Mouse (Mus musculus) cerebellum, postnatal 14 days (tissue): ENCODE results near the gene 3110040M04Rik.
"Not testable (repeated sequence)": the region's sequence is repeated elsewhere in the genome, so short reads cannot be mapped to it uniquely, and the experiment has no call there.

Experiments used
- DNase-seq, 2 experiments: peaks; one replicate each; pipeline ENCODE4 v3.0.0; 2021; ENCODE audit warnings: mixed read lengths in 2 of 2

Gene 3110040M04Rik

GRCm38 (mm10) chr1:151203818-151204217 is at the start of gene 3110040M04Rik:
TSS of gene 3110040M04Rik (plus strand) at chr1:151204121.
- not testable (repeated sequence) for DNase-seq

- DNase-seq = not testable (repeated sequence)
Observed at GRCm38 (mm10) chr1:151154131-151154530, 49.8 kb upstream of the 3110040M04Rik start.

DNA sequence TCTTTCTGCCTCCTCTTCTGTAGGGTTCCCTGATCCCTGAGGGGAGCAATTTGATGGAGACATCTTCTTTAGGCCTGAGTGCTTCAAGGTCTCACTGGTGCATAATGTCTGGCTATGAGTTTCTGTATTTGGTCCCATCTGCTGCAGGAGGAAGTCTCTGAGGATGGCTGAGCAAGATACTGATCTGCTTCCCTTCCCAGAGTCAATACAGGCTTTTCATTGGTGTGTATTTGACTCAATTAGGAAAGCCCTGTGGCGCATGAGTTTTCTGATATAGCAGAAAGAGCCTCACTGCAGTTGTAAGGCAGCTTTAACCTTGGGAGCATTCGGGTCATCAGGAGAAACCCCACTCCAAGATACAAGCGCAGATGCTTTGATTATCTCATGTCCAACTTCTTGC is 47.8 kb upstream of the 3110040M04Rik start:
- no peak for DNase-seq

DNA sequence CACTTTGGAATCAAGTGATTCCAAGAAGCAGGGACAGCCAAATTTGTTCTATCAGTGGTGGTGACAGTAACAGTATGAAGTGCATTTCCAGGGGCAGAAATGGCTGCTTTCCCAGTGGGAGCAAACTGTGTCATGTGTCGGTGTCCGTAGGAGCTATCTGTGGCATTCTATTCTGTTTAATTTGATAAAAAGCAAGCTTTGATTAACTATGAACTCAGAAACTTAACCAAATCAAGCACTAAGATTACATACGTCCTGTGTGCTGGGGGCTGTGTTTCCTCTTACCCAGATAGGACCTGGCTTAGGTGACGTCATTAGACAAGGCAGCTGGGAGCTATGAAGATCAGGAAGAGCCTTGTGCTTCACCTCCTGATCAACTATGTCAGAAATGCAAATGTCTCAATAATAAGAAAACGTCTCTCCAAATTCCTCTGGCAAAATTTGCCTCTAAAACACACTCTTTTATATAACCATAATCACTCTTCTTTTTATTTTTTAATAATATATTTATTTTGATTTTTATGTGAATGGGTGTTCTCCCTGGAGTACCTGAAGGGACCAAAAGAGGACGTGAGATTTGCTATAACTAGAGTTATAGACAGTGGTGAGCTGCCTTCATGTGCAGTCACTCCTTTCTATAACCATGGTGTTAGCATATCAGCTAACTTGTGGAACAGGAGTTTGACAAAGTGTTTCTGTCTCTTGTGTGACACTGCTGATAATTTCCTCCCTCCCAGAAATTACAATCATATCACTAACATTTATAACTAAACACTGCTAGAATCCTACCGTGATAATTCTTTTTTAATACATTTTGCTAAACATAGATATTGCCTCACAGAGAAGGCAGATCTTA is 46.9 kb upstream of the 3110040M04Rik start:
- DNase-seq = no peak

- no peak for DNase-seq
Observed at GRCm38 (mm10) chr1:151157963-151158856, 45.7 kb upstream of the 3110040M04Rik start.

DNA sequence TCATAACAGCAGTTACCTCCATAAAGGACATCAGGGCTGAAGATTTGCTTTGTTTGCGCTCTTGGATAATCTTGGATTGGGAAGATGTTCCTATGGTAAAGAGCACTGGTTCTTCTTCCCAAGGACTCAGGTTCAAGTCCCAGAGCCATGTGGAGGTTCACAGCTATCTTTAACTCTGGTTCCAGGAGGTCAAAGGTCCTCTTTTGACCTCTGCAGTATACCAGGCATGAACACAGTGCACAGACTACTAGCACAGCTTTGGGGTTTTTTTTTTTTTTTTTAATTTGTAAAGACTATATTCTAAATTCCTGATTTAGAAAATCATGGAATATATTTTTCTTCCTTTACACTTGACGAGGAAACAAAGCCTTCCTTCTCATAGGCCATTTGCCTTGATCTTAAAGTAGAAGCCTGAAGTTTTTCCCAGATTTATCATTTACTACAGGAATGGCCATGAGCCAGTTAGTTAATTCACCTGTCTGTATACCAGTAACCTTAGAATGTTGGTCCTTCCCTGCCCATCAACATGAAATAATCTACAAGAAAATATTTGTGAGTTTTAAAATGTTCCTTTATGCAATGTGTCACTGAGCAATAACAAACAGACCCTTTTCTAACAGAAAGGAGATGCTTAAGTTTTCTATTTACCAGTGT is 44.9 kb upstream of the 3110040M04Rik start:
- no peak for DNase-seq

GRCm38 (mm10) chr1:151166031-151166430 is 37.9 kb upstream of the 3110040M04Rik start:
- DNase-seq = no peak

DNA sequence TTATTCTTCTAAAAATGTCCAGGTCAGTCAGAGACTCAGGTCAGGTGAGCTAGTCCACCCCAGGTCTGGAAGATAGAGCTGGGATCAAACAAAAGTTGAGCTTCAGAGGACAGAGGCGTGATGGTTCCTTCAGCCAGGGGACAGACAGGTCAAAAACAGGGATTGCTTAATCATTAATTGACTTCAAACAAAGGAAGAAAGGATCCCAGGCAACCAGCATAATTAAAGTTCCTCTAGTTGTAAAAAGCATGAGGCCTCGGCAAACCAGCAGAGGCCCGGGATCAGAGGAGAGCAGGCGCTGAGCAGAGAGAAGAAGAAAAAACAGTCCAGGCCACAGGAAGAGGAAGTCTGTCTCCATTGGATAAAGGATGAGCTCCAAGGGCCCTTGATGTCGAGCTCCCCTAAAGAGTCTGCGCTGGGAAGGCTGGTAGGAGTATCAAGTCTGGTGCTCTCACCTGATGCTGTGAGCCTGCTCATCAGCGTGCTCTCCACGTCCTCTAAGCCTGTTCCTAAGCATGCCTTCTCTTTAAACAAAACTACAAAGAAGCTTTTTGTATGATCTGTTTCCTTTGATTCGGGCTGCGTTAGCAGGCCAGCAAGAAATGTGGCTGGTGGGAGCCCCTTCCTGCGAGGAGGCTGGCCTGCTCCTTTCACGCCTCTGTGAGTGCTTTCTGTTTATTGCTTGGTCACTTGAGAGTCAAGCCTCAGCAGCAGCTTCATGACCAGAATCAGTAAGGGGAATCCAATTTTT is 36.4 kb upstream of the 3110040M04Rik start:
- no peak for DNase-seq

GRCm38 (mm10) chr1:151168637-151169036 is 35.3 kb upstream of the 3110040M04Rik start:
- no peak for DNase-seq

GRCm38 (mm10) chr1:151171572-151172461 is 32.1 kb upstream of the 3110040M04Rik start:
- no peak for DNase-seq

- DNase-seq = peak in 1 of 2 experiments; percentile 12
Observed at GRCm38 (mm10) chr1:151177030-151177936, 26.6 kb upstream of the 3110040M04Rik start.

GRCm38 (mm10) chr1:151177937-151178271 is 26.0 kb upstream of the 3110040M04Rik start:
- peak in 1 of 2 experiments; percentile 6 for DNase-seq

DNA sequence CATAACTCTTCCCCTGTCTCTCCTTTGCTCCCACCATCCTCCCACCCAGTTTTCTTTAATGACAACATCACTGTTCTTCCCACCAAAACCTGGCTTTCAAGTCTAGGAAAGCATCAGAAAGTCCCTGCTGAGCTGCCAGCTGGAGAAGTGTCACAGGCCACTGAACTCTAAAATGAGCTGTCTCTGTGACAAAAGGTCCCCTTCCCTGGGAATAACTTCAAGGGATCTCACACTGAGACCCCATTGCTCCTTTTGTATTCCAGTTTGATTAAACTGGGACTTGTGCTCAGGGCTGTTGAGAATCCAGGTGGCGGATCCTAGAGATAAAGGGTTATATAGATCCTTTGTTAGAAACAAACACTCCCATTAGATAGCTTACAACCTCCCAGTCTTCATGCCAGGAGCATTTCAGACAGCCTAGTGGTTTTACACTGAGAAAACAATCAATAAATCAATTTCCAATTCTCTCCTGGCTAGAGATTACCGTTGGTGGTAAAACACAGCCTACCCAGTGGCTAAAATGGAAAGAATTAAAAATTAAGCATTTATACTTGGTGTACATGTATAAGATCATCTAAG is 25.3 kb upstream of the 3110040M04Rik start:
- no peak for DNase-seq

DNA sequence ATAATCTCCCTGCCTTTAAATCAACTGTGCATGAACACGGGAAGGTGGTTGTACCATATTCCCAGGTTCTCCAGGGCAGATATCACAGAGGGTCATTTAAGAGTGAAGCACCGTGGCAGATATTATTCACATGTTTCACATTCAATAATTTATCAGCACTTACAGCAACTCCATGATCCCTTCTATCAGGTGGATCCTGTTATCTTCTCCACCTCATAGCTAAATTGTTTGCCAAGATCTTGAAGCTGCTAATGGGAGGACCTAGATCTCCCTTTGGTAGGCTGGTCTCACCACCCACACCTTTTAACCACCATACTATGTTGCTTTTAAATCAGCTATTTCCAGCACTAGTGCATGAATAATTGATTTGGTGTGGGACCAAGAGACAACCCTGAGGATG is 23.8 kb upstream of the 3110040M04Rik start:
- DNase-seq = no peak

DNA sequence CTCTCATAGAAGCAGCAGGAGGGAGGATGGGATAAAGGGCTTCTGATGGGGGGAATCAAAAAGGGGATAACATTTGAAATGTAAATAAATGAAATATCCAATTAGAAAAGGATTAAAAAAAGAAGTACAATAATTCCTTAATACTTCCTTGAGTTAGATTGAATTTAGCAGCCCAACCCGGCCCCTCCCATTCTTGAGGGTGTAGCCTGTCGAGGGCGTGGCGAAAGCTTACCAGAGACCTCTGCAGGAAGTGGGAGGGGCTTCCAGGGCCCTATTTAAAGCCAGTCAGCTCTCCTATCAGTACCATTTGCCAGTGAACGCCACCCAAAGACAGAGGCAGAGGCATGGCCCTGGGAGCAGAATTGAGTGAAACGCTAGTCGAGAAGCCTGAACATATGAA is 21.7 kb upstream of the 3110040M04Rik start, which contains the start of gene Gm47985:
TSS of gene Gm47985 (plus strand) at position 272 of the 400 bp plus-strand sequence.
- DNase-seq = not testable (repeated sequence)

GRCm38 (mm10) chr1:151186186-151186585 is 17.7 kb upstream of the 3110040M04Rik start:
- not testable (repeated sequence) for DNase-seq

DNA sequence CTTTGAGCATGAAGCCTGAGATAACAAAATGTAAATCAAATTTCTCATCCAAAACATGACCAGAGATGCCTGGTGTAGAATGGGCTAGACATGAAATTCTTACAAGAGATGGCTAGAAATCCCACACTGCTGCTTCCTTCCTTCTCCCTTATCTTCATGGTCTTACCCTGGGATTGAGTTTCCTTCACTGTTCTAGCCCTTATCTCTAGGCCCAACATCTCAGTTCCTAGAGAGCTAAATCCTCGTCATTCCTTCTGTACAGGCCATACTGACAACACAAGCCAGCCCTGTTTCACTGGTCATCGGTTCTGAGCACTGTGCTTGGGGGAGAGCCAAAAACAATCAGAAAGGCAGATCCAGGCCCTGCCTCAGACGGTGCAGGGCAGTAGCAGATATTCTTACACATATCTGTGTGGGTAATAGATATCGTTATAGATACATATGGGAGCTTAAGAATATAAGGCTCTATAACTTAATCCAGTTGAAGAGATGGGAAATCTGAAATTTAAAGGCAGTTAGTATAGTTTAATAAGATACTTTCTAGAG is 17.0 kb upstream of the 3110040M04Rik start:
- not testable (repeated sequence) for DNase-seq

- DNase-seq = no peak
Observed at GRCm38 (mm10) chr1:151188469-151188868, 15.5 kb upstream of the 3110040M04Rik start.

DNA sequence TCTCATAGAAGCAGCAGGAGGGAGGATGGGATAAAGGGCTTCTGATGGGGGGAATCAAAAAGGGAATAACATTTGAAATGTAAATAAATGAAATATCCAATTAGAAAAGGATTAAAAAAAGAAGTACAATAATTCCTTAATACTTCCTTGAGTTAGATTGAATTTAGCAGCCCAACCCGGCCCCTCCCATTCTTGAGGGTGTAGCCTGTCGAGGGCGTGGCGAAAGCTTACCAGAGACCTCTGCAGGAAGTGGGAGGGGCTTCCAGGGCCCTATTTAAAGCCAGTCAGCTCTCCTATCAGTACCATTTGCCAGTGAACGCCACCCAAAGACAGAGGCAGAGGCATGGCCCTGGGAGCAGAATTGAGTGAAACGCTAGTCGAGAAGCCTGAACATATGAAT is 11.8 kb upstream of the 3110040M04Rik start, which contains the start of gene Gm8947:
TSS of gene Gm8947 (plus strand) at position 302 of the 400 bp plus-strand sequence.
- not testable (repeated sequence) for DNase-seq
